Mouse (Mus musculus) CH12.LX (cell line): ENCODE results near the gene Utp11.

Experiments used
- CTCF ChIP-seq, 2 experiments: IDR thresholded peaks in 1 of 2; conservative IDR thresholded peaks in 1 of 2; 2 replicates each; pipeline ENCODE4 v1.5.1; 2011 to 2012; ENCODE audit warnings: low read depth in 2 of 2, low read length in 2 of 2, improper control_type of control experiment in 1 of 2, inconsistent platforms in 1 of 2, mild to moderate bottlenecking in 1 of 2, moderate library complexity in 1 of 2
- NELFE ChIP-seq: IDR thresholded peaks from 2 replicates; pipeline ENCODE4 v1.6.1; 2011; ENCODE audit warnings: low read depth, low read length, improper control_type of control experiment
- USF2 ChIP-seq: conservative IDR thresholded peaks from 2 replicates; pipeline ENCODE4 v1.6.1; 2011; ENCODE audit warnings: low read depth, low read length, improper control_type of control experiment

- TF ChIP-seq CTCF (conservative IDR thresholded peaks at IDR 0.05 in 1 of 2, IDR thresholded peaks at IDR 0.05 in 1 of 2; ENCODE audit: low read depth in 2 of 2, low read length in 2 of 2) (no peak), USF2 (no peak), NELFE (no peak)
Measured at GRCm38 (mm10) chr4:124674334-124675032, 18.9 kb downstream of the Utp11 start.
